Mouse (Mus musculus) kidney, adult 2 months (tissue): ENCODE results near the gene Ccdc115. TPM values are rescaled to one million over a fixed set of nuclear protein-coding genes. Genes with fewer than 3 reads are reported as not detected.

Experiments
- DNase-seq: peaks from one replicate; pipeline ENCODE4 v3.0.0; 2021
- H3K27ac ChIP-seq: fragments of 200-500 bp; 2 replicates; pipeline ENCODE4 v1.5.1; 2012; ENCODE audit warnings: low read depth, low read length, control low read depth, inconsistent platforms; ENCODE audit not compliant: insufficient read depth
- H3K27me3 ChIP-seq: fragments of 200-500 bp; replicated peaks from 2 replicates; pipeline ENCODE4 v1.6.1; 2012; ENCODE audit warnings: mild to moderate bottlenecking, moderate library complexity, low read length, inconsistent platforms; ENCODE audit not compliant: control insufficient read depth, insufficient read depth
- H3K36me3 ChIP-seq: fragments of 200-500 bp; 2 replicates; pipeline ENCODE4 v1.6.1; 2012; ENCODE audit warnings: mild to moderate bottlenecking, moderate library complexity, low read length, inconsistent platforms; ENCODE audit not compliant: control insufficient read depth, insufficient read depth
- H3K4me1 ChIP-seq: fragments of 200-500 bp; 2 replicates; pipeline ENCODE4 v1.6.1; 2011; ENCODE audit warnings: low read length; ENCODE audit not compliant: control insufficient read depth, insufficient read depth
- H3K4me3 ChIP-seq: fragments of 200-500 bp; 2 replicates; pipeline ENCODE4 v1.5.1; 2011; ENCODE audit warnings: mild to moderate bottlenecking, low read depth, low read length, control low read depth; ENCODE audit not compliant: insufficient read depth
- CTCF ChIP-seq: fragments of 200-500 bp; conservative IDR thresholded peaks from 2 replicates; pipeline ENCODE4 v1.5.1; 2011; ENCODE audit warnings: low read depth, mild to moderate bottlenecking, control low read depth, low read length, moderate library complexity, mixed read lengths; ENCODE audit not compliant: insufficient read depth, insufficient read length
- POLR2A ChIP-seq: fragments of 200-500 bp; IDR thresholded peaks from one replicate; pipeline ENCODE4 v1.6.1; 2011; ENCODE audit warnings: low read depth, low read length, control low read depth
- WGBS: fragments of 180-500 bp; shearing (Covaris S2); methylation state at CpG from one replicate; pipeline ENCODE4 v1.1.7; 2018; 5-methylcytosine and 5-hydroxymethylcytosine counted together
- polyA plus RNA-seq: library from polyadenylated mRNA; depleted of rRNA; stranded (reverse); fragments of >200 nt; gene quantifications from 2 replicates; pipeline ENCODE4 v1.2.3, GENCODE M21; 2012

Gene Ccdc115
- polyA plus RNA-seq, 1 experiment = 20.0 TPM

- Histone ChIP-seq H3K4me3 (no peak overlapping the region), H3K27me3 (no peaks in the 10 kb centered on the region), H3K4me1 (no peaks in the 10 kb centered on the region), H3K36me3 (no peaks in the 10 kb centered on the region), H3K27ac (no peak overlapping the region)
- 29% methylated on average over 11 of the region's 11 CpGs for WGBS
- DNase-seq = no peak
- no peak for TF ChIP-seq CTCF
These were observed 39.6 kb upstream of the Ccdc115 start for GRCm38 (mm10) chr1:34478891-34479655.

- Histone ChIP-seq H3K27me3 (no peaks in the 10 kb centered on the region), H3K27ac (no peak overlapping the region), H3K4me3 (peak overlapping the region; percentile 60), H3K36me3 (no peaks in the 10 kb centered on the region), H3K4me1 (no peaks in the 10 kb centered on the region)
- 1% methylated on average over 42 of the region's 43 CpGs for WGBS
- TF ChIP-seq CTCF (no peak), POLR2A (no peak)
- DNase-seq = peak; percentile 41
These were observed 33.2 kb upstream of the Ccdc115 start for GRCm38 (mm10) chr1:34472427-34473300.

GRCm38 (mm10) chr1:34469801-34470200 lies 30.3 kb upstream of the Ccdc115 start:
- no peaks in the 10 kb centered on the region for H3K4me1 ChIP-seq
- 82% methylated on average over 5 of the region's 5 CpGs for WGBS
- no peak overlapping the region for H3K4me3 ChIP-seq
- DNase-seq = no peak
- no peaks in the 10 kb centered on the region for H3K27me3 ChIP-seq
- TF ChIP-seq POLR2A (no peak), CTCF (no peak)
- no peak overlapping the region for H3K27ac ChIP-seq
- no peaks in the 10 kb centered on the region for H3K36me3 ChIP-seq

GRCm38 (mm10) chr1:34468500-34468899 lies 29.0 kb upstream of the Ccdc115 start:
- Histone ChIP-seq H3K36me3 (no peaks in the 10 kb centered on the region), H3K4me3 (no peak overlapping the region), H3K27ac (no peak overlapping the region), H3K27me3 (no peaks in the 10 kb centered on the region), H3K4me1 (no peaks in the 10 kb centered on the region)
- TF ChIP-seq POLR2A (no peak), CTCF (no peak)
- no peak for DNase-seq
- WGBS = 84% methylated on average over 4 of the region's 4 CpGs

GRCm38 (mm10) chr1:34468051-34468450 lies 28.6 kb upstream of the Ccdc115 start:
- 73% methylated on average over 3 of the region's 3 CpGs for WGBS
- Histone ChIP-seq H3K36me3 (no peaks in the 10 kb centered on the region), H3K27ac (no peak overlapping the region), H3K27me3 (no peaks in the 10 kb centered on the region), H3K4me1 (no peaks in the 10 kb centered on the region), H3K4me3 (no peak overlapping the region)
- no peak for DNase-seq
- TF ChIP-seq CTCF = no peak
- TF ChIP-seq POLR2A = no peak

- H3K27me3 ChIP-seq = no peaks in the 10 kb centered on the region
- no peaks in the 10 kb centered on the region for H3K36me3 ChIP-seq
- no peak overlapping the region for H3K4me3 ChIP-seq
- 78% methylated on average over 6 of the region's 6 CpGs for WGBS
- DNase-seq = no peak
- no peak overlapping the region for H3K27ac ChIP-seq
- H3K4me1 ChIP-seq = no peaks in the 10 kb centered on the region
- no peak for TF ChIP-seq POLR2A
- TF ChIP-seq CTCF = no peak
These were observed 26.0 kb upstream of the Ccdc115 start for GRCm38 (mm10) chr1:34465445-34465844.

GRCm38 (mm10) chr1:34464310-34464817 lies 24.9 kb upstream of the Ccdc115 start:
- H3K4me1 ChIP-seq = no peaks in the 10 kb centered on the region
- no peaks in the 10 kb centered on the region for H3K36me3 ChIP-seq
- TF ChIP-seq CTCF = no peak
- TF ChIP-seq POLR2A = no peak
- no peak overlapping the region for H3K4me3 ChIP-seq
- peak; percentile 13 for DNase-seq
- H3K27me3 ChIP-seq = no peaks in the 10 kb centered on the region
- WGBS = 85% methylated on average over 8 of the region's 8 CpGs
- no peak overlapping the region for H3K27ac ChIP-seq
